Mouse (Mus musculus) kidney, adult 2 months (tissue): ENCODE measurements around the gene F2rl2.

ENCODE experiments used
- CTCF ChIP-seq: fragments of 200-500 bp; conservative IDR thresholded peaks from 2 replicates; pipeline ENCODE4 v1.5.1; 2011; ENCODE audit warnings: low read depth, mild to moderate bottlenecking, control low read depth, low read length, moderate library complexity, mixed read lengths; ENCODE audit not compliant: insufficient read depth, insufficient read length
- POLR2A ChIP-seq: fragments of 200-500 bp; IDR thresholded peaks from one replicate; pipeline ENCODE4 v1.6.1; 2011; ENCODE audit warnings: low read depth, low read length, control low read depth

- TF ChIP-seq CTCF (no peak), POLR2A (no peak)
Measured at GRCm38 (mm10) chr13:95688576-95688975, 8.1 kb upstream of the F2rl2 start.
